Mouse (Mus musculus) heart, adult 2 months (tissue): Measurements from ENCODE around the gene Trpc2.

Experiments
- EP300 ChIP-seq: fragments of 200-500 bp; IDR thresholded peaks from 2 replicates; pipeline ENCODE4 v1.6.1; 2011; ENCODE audit warnings: low read depth, low read length, control low read depth; ENCODE audit not compliant: insufficient read depth
- POLR2A ChIP-seq: fragments of 200-500 bp; IDR thresholded peaks from 2 replicates; pipeline ENCODE4 v1.6.1; 2011; ENCODE audit warnings: mild to moderate bottlenecking, low read depth, low read length, control low read depth; ENCODE audit not compliant: insufficient read depth

DNA sequence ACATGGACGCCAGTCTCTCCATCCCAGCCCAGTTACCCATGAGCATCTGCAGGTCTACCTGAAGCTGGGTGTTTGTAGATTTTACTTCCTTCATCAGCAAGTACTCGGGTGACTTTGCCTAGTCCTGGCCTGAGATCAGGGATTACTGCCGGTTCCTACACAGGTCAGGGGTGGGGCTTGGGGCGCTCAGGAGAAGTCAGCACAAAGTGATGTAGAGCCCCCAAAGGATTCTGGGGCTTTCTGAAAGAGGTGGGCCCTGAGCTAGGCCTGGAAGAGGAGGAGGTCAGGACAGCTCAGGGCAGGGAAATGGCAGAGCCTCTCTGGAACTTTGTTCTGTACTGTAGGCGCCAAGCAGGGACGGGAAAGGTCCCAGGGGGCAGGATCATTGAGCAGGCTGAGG is 19.8 kb downstream of the Trpc2 start:
- TF ChIP-seq EP300 (no peak), POLR2A (no peak)
